Mouse (Mus musculus): ENCODE measurements around the gene Glod4. TPM values are rescaled to one million over a fixed set of nuclear protein-coding genes. Genes with fewer than 3 reads are reported as not detected.
A peak's percentile ranks its signal among the peaks of the same experiment; 100 is the strongest.
"Not testable (repeated sequence)": the region's sequence is repeated elsewhere in the genome, so short reads cannot be mapped to it uniquely, and the experiment has no call there.

Gene Glod4
- total RNA-seq, 2 experiments from 2014 or later = 37.7 to 44.7 TPM

DNA sequence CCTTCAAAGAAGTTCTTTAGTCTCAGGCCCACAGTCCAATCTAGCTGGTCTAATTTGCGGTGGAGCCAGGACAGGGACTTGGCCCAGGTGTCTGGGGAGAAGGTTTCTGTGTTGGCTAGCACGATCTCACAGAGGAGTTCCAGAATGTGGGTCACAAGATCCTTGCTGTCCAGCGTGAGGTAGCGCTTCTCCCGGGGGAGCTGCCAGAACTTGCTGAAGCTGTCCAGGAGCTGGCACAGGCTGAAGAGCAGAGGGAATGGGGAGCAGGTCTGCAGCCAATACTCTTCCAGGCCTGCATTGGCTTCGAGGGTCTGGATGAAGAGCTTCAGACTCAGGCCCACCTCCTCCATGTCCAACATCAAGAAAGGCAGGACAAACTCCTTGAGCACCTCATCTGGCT, 31.9 kb downstream of the Glod4 start:
- intact Hi-C loops (cut with DNase I); DNase-seq: not testable (repeated sequence)

DNA sequence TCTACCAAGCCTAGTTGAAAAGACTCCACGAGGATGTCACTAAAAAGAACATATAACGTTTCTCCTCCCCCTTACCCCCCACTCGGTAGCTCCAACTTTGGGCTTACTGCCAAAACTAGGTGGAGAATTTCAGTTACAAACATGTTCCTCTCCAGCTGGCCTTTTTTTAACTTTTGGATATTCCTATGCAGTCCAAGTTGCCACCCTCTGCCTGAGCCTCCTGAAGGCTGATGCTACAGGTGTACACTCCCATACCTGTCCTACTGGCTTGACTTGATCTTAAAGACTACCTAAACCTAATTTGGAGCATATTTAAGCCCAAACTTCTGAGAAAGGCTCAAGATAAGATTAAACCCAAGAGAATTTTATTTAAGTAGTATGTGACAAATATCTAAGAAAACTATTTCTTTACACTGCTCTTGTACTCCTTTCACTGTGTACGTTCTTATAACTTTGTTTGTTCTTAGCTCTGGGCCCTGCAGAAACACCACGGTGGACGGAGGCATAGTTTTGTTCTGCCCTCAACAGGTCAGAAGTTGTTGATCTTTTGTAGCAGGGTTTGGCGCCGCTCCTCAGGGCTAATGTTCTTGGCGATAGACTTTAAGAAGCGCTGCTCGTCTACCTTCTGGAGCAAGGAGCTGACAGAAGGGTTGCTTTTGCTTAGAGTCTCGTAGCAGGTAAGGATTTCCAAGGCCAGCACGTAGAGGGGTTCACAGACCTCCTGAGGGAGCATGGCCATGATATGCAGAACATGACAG, 33.1 kb downstream of the Glod4 start:
- no peak for DNase-seq
- intact Hi-C loops (cut with DNase I) = no loop called here

GRCm38 (mm10) chr11:76206793-76207192, 36.7 kb downstream of the Glod4 start:
- intact Hi-C loops (cut with DNase I) = no loop called here
- no peak for DNase-seq

- DNase-seq = peak; percentile 90 to 95
- intact Hi-C loops (cut with DNase I) = no loop called here
Measured at GRCm38 (mm10) chr11:76201761-76202674, 41.5 kb downstream of the Glod4 start.

DNA sequence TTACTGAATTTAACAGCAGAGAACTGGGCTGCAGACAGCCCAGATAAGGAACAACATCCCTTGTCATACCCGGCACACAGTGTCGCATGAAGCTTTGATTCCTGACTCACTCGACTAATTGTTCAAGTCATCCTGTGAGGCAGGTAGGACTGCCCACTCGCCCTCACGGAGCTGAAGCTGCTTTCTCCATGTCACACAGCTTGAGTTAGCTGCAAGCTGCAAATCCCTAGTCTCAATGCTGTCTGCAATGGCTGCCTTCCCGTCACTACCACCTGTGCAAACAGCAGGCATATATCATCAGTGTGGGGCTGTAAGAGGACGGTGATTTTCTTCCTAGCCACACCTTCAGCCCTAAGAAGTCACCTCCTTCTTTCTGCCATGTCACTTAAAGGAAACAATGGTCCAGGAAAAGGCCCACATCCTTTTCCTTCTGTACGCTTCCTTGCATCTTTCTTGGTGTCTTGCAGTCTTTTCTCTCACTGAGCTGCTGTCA, 46.5 kb downstream of the Glod4 start:
- DNase-seq = no peak
- intact Hi-C loops (cut with DNase I) = no loop called here

DNA sequence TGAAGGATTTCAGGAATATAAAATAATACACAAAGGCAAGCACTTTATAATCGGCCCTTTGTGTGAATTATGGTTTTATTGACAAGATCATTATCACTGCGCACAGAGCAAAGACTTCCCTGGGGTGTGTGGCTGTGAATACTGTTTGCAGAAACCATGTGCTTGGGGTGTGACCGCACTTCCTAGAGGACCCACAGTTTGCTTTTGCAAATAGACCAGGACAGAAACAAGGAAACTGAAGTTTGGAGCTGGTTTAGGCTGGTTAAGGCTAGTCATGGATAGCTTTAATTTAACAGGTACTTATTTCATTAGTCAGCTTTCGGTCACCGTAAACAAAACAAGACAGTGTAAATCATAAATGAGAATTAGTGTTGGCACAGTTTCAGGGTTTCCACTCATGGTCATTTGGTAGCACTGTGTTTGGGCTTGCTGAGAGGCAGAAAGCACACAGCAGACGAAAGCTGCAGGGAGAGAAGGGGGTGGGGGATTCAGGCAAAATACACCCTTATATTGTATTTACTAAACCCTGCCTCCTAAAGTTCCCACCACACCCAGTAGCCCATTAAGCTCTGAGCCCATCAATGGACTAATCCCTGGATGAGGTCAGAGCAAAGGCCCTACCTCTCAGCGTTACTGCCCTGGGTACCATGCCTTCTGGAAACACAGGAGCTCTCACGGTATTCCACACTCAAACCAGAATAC, 47.1 kb downstream of the Glod4 start:
- intact Hi-C loops (cut with DNase I) = no loop called here
- no peak for DNase-seq

DNA sequence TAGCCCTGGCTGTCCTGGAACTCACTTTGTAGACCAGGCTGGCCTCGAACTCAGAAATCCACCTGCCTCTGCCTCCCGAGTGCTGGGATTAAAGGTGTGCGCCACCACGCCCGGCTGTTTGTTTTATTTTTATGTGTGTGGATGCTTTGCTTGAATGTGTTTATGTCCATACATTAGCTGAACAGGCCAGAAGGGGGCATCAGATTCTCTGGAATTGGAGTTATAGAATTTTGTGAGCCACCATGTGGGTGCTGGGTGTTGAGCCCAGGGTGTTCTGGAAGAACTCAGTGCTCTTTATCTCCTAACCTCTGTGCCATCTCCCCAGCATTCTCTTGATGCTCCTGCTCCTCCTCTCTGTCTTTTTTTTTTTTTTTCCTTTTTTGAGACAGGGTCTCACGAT, 56.6 kb downstream of the Glod4 start:
- no peak for DNase-seq
- intact Hi-C loops (cut with DNase I) = loop anchor here (5.0 kb wide), 1 partner anchor 220 kb away; the partner anchor contains the start of gene Timm22

DNA sequence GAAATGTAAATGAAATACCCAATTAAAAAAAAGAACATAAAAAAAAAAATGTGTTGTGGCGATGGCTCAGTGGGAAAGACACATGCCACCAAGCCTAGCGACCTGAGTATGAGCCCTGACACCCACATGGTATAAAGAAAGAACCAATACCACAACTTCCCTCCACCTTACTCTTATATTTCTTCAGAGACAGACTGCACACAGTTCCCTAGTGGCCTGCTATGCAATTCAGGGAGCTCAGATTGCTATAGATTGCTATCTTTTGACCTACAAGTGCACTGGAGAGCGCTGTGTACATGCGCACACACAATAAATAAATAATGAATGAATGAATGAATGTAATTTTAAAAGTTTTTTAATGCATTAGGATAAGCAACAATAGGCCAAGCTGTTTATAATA, 59.8 kb downstream of the Glod4 start:
- intact Hi-C loops (cut with DNase I) = no loop called here
- no peak for DNase-seq

GRCm38 (mm10) chr11:76180146-76180540, 63.4 kb downstream of the Glod4 start:
- no peak for DNase-seq
- intact Hi-C loops (cut with DNase I) = no loop called here

- intact Hi-C loops (cut with DNase I) = no loop called here
- DNase-seq = peak; percentile 83 to 90
Measured at GRCm38 (mm10) chr11:76179495-76180145, 63.9 kb downstream of the Glod4 start, which contains the start of the genes Vps53 and Fam57a. TSS of gene Vps53 (minus strand) at chr11:76179647. TSS of gene Fam57a (plus strand) at chr11:76179671.

- peak; percentile 17 to 25 for DNase-seq
- intact Hi-C loops (cut with DNase I) = no loop called here
Measured at GRCm38 (mm10) chr11:76178726-76179494, 64.6 kb downstream of the Glod4 start.

GRCm38 (mm10) chr11:76170207-76170606, 73.3 kb downstream of the Glod4 start:
- intact Hi-C loops (cut with DNase I) = no loop called here
- no peak for DNase-seq

DNA sequence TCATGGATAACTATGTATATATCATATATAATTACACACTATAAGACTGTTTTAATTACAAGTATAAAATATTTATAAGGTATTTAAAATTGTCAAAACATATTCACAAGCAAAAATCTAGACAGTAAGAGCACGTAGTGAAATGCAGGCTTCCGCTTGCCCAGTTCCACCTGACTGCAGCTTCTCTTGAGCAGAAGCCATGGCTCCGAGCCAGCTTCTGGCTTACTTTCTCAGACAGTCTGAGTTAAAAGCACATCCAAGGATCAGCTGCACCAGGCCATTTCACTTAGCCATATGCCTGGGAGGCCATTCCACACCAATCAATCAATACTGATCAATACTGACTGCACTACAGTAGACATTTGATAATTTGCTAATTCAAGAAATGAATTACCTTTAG, 74.5 kb downstream of the Glod4 start:
- intact Hi-C loops (cut with DNase I) = no loop called here
- no peak for DNase-seq

DNA sequence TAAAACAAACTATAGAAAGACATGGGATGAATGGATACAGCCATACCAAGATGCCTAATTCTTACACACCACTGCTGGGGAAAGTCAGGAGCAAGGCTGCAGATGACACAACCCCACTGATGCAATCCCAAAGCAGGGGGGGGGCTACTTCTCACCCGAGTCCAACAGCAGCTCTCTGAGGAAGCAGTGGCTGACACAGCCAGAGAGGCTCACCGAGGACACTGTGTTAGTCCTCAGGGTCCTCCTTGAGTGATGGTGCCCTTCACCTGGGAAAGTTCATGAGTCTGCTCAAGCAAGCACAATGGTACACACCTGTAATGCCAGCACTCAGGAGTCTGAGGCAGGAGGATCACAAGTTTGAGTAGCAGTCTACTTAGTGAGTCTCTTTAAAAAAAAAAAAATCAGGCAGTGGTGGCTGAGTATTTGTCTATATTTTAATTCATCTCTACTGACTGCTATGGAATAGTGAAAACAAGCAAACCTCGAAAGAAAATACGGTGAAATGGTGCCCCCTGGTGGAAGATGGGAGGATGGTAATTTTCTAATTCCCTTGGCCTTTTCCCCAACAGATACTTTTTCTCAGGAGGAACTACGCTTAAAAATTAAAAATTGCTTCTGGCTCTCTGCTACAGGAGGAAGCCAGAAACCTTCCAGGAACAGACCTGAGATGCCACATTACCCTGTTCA, 76.3 kb downstream of the Glod4 start:
- intact Hi-C loops (cut with DNase I) = loop anchor here (1.0 to 2.0 kb wide), 4 partner anchors 140 to 384 kb away; partner anchors contain the start of gene Rflnb
- DNase-seq = peak; percentile 77 to 83

GRCm38 (mm10) chr11:76166657-76167056, 76.9 kb downstream of the Glod4 start:
- peak in 1 of 2 experiments; percentile 8 for DNase-seq
- intact Hi-C loops (cut with DNase I) = loop anchor here (1.0 to 2.0 kb wide), 5 partner anchors 80 to 384 kb away; partner anchors contain the start of gene Rflnb

DNA sequence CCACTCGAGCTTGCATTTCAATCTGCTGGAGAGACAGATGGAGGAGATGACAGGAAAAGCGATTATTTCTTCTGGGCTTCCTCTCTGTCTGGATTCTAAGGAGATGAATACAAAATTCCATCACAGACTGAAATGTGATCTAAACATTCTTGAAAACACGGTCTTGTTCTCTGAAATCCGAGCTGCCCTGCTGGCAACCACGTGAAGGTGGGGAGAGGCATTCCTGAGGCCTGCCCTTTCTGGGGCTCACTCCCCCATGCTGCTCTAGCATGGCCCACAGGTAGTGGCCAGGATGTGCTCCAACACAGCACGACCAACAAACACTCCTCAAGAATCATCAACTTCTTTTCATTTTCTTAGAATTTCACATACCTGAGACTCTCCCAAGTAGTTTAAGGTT, 83.3 kb downstream of the Glod4 start:
- DNase-seq = no peak
- intact Hi-C loops (cut with DNase I) = no loop called here

DNA sequence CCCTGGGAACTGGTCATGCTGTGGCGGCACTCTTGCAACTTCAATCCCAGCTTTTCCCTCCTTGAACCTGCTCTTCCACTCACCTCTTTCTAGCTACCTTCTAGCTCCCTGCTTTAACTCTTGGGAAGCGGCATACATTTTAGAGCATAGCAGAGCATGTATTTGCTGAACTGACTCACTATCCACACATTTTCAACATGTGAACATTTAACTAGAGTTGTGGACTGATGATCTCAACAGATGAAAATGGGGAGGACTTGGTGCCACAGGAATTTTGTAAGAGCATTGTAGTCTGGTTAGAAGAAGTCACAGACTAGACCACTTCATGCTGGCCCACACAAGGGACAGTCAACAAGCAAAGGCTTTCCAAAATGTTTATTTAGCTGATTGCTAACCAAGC, 85.2 kb downstream of the Glod4 start:
- no peak for DNase-seq
- intact Hi-C loops (cut with DNase I) = no loop called here

DNA sequence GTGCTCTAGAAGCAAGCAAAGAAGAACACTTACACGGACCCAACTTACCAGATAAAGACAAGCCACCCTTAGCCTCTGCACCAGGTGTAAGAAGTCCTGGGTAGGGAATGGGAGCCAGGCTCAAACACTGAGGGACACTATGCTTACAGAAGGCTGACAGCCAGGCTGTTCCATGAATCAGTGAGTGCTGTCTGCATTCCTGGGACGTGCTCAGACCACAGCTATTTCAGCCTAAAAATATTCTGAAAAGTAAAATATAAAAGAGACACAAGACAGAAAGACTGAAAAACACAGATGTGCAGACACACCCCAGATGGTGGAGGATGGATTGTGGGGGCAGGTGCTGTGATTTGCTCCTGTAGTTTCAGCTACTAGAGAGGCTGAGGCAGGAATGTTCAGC, 88.7 kb downstream of the Glod4 start:
- intact Hi-C loops (cut with DNase I) = no loop called here
- DNase-seq = no peak

GRCm38 (mm10) chr11:76154200-76154599, 89.3 kb downstream of the Glod4 start:
- no peak for DNase-seq
- intact Hi-C loops (cut with DNase I) = no loop called here
